Mouse (Mus musculus): ENCODE measurements around the gene Sprr2a1.
"Not testable (repeated sequence)": the region's sequence is repeated elsewhere in the genome, so short reads cannot be mapped to it uniquely, and the experiment has no call there.

The Sprr2a1 gene

GRCm38 (mm10) chr3:92215569-92215968, at the start of gene Sprr2a1, which contains the start of gene Sprr2a2:
Gene Sprr2a1, plus strand, starts transcription at chr3:92215799.
Gene Sprr2a2, plus strand, starts transcription at chr3:92215920.
- DNase-seq (ENCODE audit: low read depth, low spot score), result not testable (repeated sequence)

GRCm38 (mm10) chr3:92169847-92170246, 45.8 kb upstream of the Sprr2a1 start:
- no peak for DNase-seq (ENCODE audit: low read depth, low spot score)

DNA sequence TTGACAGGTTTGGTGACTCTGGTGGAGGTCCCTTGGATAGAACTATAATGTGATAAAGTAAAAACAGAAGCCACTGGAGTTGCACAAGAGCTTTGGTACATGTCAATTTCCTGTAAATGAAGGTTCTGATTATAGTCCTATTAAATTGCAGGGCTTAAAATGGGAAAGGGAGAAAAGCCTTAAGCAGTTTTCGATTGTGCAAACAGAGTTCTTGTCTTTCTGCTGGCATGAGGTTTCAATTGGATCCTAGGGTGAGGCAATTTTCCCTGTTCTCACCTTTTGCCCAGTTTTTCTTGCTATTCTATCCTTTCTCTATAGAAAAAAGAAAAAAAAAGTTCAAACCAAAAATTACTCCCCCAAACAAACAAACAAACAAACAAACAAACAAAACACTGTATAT, 38.7 kb upstream of the Sprr2a1 start:
- no peak for DNase-seq (ENCODE audit: low read depth, low spot score)

- DNase-seq (ENCODE audit: low read depth, low spot score), result no peak
Observed at GRCm38 (mm10) chr3:92195512-92196200, 19.9 kb upstream of the Sprr2a1 start.

- DNase-seq (ENCODE audit: low read depth, low spot score), result not testable (repeated sequence)
Observed at GRCm38 (mm10) chr3:92211133-92211925, 4.3 kb upstream of the Sprr2a1 start.

- not testable (repeated sequence) for DNase-seq (ENCODE audit: low read depth, low spot score)
Observed at GRCm38 (mm10) chr3:92212059-92212458, 3.5 kb upstream of the Sprr2a1 start.

- not testable (repeated sequence) for DNase-seq (ENCODE audit: low read depth, low spot score)
Observed at GRCm38 (mm10) chr3:92213651-92214050, 1.9 kb upstream of the Sprr2a1 start.

GRCm38 (mm10) chr3:92219031-92219430, 3.4 kb downstream of the Sprr2a1 start:
- not testable (repeated sequence) for DNase-seq (ENCODE audit: low read depth, low spot score)

DNA sequence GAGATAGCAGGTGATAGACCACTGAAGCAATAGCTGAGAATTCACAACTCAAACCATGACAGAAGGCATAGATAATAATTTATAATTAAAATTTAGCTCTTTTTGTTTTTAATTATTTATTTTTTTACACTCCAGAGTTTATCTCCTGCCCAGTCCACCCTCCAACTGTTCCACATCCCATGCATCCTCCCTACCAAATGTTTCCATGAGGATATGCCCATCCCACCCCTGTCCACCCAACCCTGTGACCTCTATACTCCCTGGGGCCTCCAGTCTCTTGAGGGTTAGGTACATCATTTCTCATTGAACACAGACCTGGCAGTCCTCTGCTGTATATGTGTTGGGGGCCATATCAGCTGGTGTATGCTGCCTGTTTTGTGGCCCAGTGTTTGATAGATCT, 8.1 kb downstream of the Sprr2a1 start:
- DNase-seq (ENCODE audit: low read depth, low spot score), result not testable (repeated sequence)

GRCm38 (mm10) chr3:92227410-92227809, 11.8 kb downstream of the Sprr2a1 start:
- DNase-seq (ENCODE audit: low read depth, low spot score), result not testable (repeated sequence)

GRCm38 (mm10) chr3:92236463-92237189, 21.0 kb downstream of the Sprr2a1 start:
- DNase-seq (ENCODE audit: low read depth, low spot score), result not testable (repeated sequence)

GRCm38 (mm10) chr3:92238736-92239135, 23.1 kb downstream of the Sprr2a1 start:
- not testable (repeated sequence) for DNase-seq (ENCODE audit: low read depth, low spot score)

DNA sequence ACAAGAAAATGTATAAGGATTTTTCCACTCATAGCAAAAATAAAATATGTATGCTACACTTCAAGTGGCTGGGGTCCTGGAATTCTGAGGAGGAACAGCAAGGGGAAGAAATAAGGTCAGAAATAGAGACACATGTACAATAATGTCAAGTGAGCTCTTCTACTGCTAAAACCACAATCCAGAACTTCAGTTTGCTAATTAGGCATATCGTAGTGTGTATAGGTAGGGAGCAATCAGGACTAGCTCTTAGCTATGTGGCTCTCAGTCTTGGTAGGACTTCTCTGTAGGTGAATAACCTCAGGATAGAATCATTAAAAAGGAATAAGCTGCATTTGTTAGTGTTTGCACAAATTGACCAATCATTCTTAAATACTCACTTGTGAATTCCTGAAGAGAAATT, 23.6 kb downstream of the Sprr2a1 start:
- DNase-seq (ENCODE audit: low read depth, low spot score), result not testable (repeated sequence)

GRCm38 (mm10) chr3:92244833-92245232, 29.2 kb downstream of the Sprr2a1 start:
- DNase-seq (ENCODE audit: low read depth, low spot score), result not testable (repeated sequence)

GRCm38 (mm10) chr3:92246245-92246644, 30.6 kb downstream of the Sprr2a1 start:
- DNase-seq (ENCODE audit: low read depth, low spot score), result not testable (repeated sequence)

DNA sequence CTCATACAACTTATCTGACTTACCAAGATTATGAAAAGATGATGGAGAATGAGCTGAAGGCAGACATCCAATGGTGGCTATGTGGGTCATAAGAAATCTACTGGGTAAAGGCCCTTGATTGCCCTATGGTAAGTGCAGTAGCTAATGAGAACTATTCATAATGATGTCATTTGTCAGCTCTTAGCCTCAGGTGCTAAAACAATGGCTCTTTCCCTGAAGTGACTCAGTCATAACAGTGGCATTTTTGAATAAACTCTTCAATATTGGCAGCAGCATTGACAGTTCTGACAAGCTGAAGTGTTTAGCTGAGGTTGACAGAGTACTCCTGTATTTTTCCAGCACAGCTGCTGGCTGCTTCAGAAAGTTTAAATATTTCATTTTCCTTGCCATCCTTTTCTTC, 32.9 kb downstream of the Sprr2a1 start:
- DNase-seq (ENCODE audit: low read depth, low spot score), result not testable (repeated sequence)

DNA sequence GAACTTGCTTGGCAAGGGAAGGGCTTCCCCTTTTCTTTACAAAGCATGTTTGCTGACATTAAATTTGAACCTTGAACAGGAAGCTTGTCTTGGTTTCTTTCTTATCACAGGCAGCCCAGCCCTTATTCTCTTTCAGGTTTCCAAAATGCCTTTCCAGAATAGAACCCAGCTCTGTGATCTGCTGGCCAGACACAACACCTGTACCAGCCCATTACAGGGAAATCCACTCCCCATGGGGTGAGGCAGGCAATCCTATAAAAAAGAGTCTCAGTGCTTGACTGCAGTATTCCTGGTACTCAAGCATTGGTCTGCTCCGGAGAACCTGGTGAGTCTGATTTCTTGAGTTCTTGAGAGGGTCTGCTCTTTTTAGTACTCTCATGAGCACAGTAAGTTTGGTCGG, 34.9 kb downstream of the Sprr2a1 start:
- DNase-seq (ENCODE audit: low read depth, low spot score), result not testable (repeated sequence)

- not testable (repeated sequence) for DNase-seq (ENCODE audit: low read depth, low spot score)
Observed at GRCm38 (mm10) chr3:92253860-92254259, 38.3 kb downstream of the Sprr2a1 start.

- not testable (repeated sequence) for DNase-seq (ENCODE audit: low read depth, low spot score)
Observed at GRCm38 (mm10) chr3:92258526-92258925, 42.9 kb downstream of the Sprr2a1 start.

GRCm38 (mm10) chr3:92263462-92263861, 47.9 kb downstream of the Sprr2a1 start:
- DNase-seq (ENCODE audit: low read depth, low spot score), result not testable (repeated sequence)

All from embryo, embryonic 11.5 days (tissue).